Mouse (Mus musculus): ENCODE measurements around the gene Gm20479. TPM values are rescaled to one million over a fixed set of nuclear protein-coding genes. Genes with fewer than 3 reads are reported as not detected.
A peak's percentile ranks its signal among the peaks of the same experiment; 100 is the strongest.

Gene Gm20479
- polyA plus RNA-seq, 1 experiment, result not detected

DNA sequence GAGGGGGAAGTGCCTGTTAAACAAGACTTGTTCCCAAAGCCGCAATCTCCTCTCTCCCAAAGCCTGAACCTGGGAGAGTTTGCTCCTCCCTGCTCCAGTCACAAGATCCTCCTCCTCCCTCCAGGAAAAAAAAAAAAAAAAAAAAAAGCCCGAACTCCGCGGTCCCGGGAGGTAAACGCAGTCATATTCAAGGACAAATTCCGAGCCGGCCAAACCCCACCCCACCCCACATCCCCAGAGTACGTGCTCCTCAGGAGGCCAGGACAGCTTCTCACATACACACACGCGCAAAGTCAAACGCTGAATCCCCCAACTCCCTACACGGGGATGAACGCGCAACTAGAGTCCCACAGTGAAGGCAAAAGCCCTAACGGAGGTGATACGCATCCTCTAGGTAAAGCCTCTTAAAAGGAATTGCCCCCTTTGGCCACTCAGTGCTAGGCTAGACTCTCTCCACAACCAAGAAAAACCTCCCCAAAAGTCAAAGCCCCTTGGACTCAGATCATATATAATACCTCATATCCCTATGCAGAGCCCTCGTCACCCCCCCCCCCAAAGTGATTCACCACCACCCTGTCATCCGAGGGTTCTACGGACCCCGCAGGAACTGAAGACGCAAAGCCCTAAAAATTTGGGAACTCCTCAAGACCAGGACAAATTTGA lies 38.4 kb upstream of the Gm20479 start:
- H3K27ac ChIP-seq (ENCODE audit: control insufficient read depth, insufficient read depth, low read depth, low read length, poor library complexity), result no peak overlapping the region
- TF ChIP-seq CTCF (IDR thresholded peaks at IDR 0.05; ENCODE audit: control insufficient read depth, insufficient read depth, low read length) (no peak), POLR2A (IDR thresholded peaks at IDR 0.05; ENCODE audit: borderline replicate concordance, control insufficient read depth, low read depth, low read length) (no peak)
- 8% methylated on average over 22 of the region's 22 CpGs for WGBS
- H3K4me1 ChIP-seq (ENCODE audit: control insufficient read depth, insufficient read depth, low read length), result no peaks in the 10 kb centered on the region
- no peak overlapping the region for H3K4me3 ChIP-seq (replicated peaks; ENCODE audit: control insufficient read depth, low read depth, low read length)

DNA sequence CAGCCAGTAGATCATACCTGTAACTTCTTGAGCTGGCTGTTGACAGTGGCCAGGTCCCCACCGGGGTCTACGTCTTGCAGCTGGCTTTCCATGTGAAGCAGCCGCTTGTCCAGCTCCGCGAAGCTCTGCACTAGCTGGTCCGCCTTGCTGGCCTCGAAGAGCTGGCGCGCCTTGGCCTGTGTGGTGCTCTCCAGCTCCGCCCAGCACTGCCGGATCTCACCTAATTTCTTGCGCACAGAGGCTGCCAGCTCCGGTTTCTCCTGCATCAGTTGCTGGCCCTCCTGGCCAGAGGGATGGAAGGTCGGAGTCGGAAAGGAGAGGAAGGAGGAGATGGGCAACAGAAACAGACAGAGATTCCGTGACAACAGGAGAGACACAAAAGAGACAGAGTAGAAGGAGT lies 34.2 kb upstream of the Gm20479 start:
- Histone ChIP-seq H3K4me1 (ENCODE audit: control insufficient read depth, insufficient read depth, low read length) (no peaks in the 10 kb centered on the region), H3K27ac (ENCODE audit: control insufficient read depth, insufficient read depth, low read depth, low read length, poor library complexity) (no peak overlapping the region), H3K4me3 (replicated peaks; ENCODE audit: control insufficient read depth, low read depth, low read length) (no peak overlapping the region)
- 47% methylated on average over 16 of the region's 16 CpGs for WGBS
- no peak for TF ChIP-seq POLR2A (IDR thresholded peaks at IDR 0.05; ENCODE audit: borderline replicate concordance, control insufficient read depth, low read depth, low read length)
- TF ChIP-seq CTCF (IDR thresholded peaks at IDR 0.05; ENCODE audit: control insufficient read depth, insufficient read depth, low read length), result no peak

DNA sequence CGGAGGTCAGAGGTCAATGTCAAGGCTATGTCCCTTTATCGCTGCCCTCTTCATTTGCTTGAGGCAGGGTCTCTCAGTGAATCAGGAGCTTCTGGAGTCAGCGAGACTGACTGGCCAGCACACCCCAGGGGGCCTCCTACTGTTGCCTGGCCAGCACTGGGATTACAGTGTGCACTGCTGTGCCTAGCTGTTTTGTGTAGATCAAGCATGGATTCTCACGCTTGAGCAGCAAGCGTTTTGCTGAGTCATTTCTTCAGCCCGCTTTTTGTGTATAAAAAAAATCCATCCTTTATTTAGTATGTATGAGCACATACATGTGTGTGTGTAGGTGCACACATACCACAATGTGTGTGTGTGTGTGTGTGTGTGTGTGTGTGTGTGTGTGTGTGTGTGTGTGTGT lies 32.0 kb upstream of the Gm20479 start:
- Histone ChIP-seq H3K27ac (ENCODE audit: control insufficient read depth, insufficient read depth, low read depth, low read length, poor library complexity) (no peak overlapping the region; the same call in 1 of the 2 replicates), H3K4me3 (replicated peaks; ENCODE audit: control insufficient read depth, low read depth, low read length) (no peak overlapping the region), H3K4me1 (ENCODE audit: control insufficient read depth, insufficient read depth, low read length) (no peaks in the 10 kb centered on the region)
- no peak for TF ChIP-seq CTCF (IDR thresholded peaks at IDR 0.05; ENCODE audit: control insufficient read depth, insufficient read depth, low read length)
- TF ChIP-seq POLR2A (IDR thresholded peaks at IDR 0.05; ENCODE audit: borderline replicate concordance, control insufficient read depth, low read depth, low read length), result no peak
- WGBS, result 40% methylated on average over 6 of the region's 6 CpGs

DNA sequence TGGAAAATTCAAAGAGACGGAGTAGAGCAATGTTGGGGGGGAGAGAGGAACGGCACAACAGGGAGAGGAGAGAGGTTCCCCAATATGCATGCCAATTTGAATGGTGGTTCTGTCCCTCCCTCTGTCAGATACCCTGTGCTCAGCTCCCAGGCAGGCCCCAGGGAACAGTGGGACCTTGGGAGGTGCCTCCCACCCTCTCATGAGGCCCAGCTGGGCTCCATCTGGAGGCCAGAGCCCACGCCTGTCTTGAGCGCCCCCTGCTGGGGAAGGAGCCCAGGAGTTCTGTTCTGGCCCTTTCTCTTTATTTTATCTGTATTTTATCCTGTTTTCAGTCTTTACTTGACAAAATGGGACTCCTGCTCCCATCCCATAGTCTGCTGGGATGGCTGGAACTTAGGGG lies 27.5 kb upstream of the Gm20479 start:
- peak; percentile 73 for TF ChIP-seq CTCF (IDR thresholded peaks at IDR 0.05; ENCODE audit: control insufficient read depth, insufficient read depth, low read length)
- TF ChIP-seq POLR2A (IDR thresholded peaks at IDR 0.05; ENCODE audit: borderline replicate concordance, control insufficient read depth, low read depth, low read length), result no peak
- no peaks in the 10 kb centered on the region for H3K4me1 ChIP-seq (ENCODE audit: control insufficient read depth, insufficient read depth, low read length)
- 36% methylated on average over 4 of the region's 4 CpGs for WGBS
- no peak overlapping the region for H3K4me3 ChIP-seq (replicated peaks; ENCODE audit: control insufficient read depth, low read depth, low read length)
- H3K27ac ChIP-seq (ENCODE audit: control insufficient read depth, insufficient read depth, low read depth, low read length, poor library complexity), result no peak overlapping the region

DNA sequence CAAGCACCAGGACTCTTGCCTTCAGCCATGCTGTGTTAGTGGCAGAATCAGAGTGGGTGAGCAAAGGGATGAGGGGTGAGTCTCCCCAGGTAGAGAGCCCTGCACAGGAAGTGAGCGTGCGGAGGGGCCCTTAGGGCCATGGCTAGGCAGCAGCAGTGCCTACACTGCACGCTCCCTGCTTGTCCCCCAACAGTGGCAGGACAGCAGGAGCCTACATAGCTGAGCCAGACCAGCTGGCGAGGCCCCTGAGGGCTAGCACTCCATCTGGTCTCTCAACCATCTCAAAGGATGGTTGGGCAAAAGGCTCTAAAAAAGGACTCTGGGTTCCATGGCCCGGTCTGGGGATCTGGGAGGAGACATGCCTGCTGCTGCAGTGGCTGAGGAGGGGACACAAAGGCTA lies 26.9 kb upstream of the Gm20479 start:
- H3K27ac ChIP-seq (ENCODE audit: control insufficient read depth, insufficient read depth, low read depth, low read length, poor library complexity), result no peak overlapping the region
- 76% methylated on average over 5 of the region's 5 CpGs for WGBS
- H3K4me3 ChIP-seq (replicated peaks; ENCODE audit: control insufficient read depth, low read depth, low read length), result no peak overlapping the region
- no peak for TF ChIP-seq CTCF (IDR thresholded peaks at IDR 0.05; ENCODE audit: control insufficient read depth, insufficient read depth, low read length)
- TF ChIP-seq POLR2A (IDR thresholded peaks at IDR 0.05; ENCODE audit: borderline replicate concordance, control insufficient read depth, low read depth, low read length), result no peak
- H3K4me1 ChIP-seq (ENCODE audit: control insufficient read depth, insufficient read depth, low read length), result no peaks in the 10 kb centered on the region

DNA sequence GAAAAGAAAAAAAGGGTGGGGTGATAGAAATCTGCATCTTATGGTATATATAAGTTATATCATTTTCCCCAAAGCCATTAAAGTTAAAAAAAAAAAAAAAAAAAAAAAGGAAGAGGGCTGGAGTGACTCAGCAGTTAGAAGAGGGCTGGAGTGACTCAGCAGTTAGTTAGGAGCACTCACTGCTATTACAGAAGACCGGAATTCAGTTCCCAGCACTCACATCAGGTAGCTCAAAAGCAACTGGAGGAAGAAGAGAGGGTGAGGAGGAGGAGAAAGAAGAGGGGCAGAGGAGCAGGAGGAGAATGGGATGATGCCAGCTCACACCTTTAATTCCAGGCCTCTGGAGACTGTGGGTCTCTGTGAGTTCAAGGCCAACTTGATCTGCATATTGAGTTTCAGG lies 26.0 kb upstream of the Gm20479 start:
- Histone ChIP-seq H3K4me1 (ENCODE audit: control insufficient read depth, insufficient read depth, low read length) (no peaks in the 10 kb centered on the region), H3K4me3 (replicated peaks; ENCODE audit: control insufficient read depth, low read depth, low read length) (no peak overlapping the region), H3K27ac (ENCODE audit: control insufficient read depth, insufficient read depth, low read depth, low read length, poor library complexity) (no peak overlapping the region)
- TF ChIP-seq POLR2A (IDR thresholded peaks at IDR 0.05; ENCODE audit: borderline replicate concordance, control insufficient read depth, low read depth, low read length) (no peak), CTCF (IDR thresholded peaks at IDR 0.05; ENCODE audit: control insufficient read depth, insufficient read depth, low read length) (no peak)
- 10% methylated on average over 1 of the region's 1 CpGs for WGBS

DNA sequence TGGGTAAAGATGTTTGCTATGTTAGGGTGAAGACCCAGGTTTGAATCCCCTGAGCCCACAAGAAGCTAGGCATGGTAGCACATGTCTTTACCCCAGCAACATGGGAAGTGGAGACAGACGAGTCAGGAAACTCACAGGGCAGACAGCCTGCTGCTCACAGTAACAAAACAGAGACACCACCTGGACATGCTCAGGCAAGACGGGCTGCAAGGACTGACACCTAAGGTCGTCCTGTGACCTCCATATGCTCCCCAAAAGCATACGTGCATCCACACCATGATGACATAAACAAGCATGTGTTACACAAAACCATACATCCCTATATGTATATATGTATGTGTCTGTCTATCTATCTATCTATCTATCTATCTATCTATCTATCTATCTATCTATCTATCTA lies 24.3 kb upstream of the Gm20479 start:
- no peaks in the 10 kb centered on the region for H3K4me1 ChIP-seq (ENCODE audit: control insufficient read depth, insufficient read depth, low read length)
- TF ChIP-seq CTCF (IDR thresholded peaks at IDR 0.05; ENCODE audit: control insufficient read depth, insufficient read depth, low read length), result no peak
- TF ChIP-seq POLR2A (IDR thresholded peaks at IDR 0.05; ENCODE audit: borderline replicate concordance, control insufficient read depth, low read depth, low read length), result no peak
- 63% methylated on average over 4 of the region's 4 CpGs for WGBS
- no peak overlapping the region for H3K4me3 ChIP-seq (replicated peaks; ENCODE audit: control insufficient read depth, low read depth, low read length)
- H3K27ac ChIP-seq (ENCODE audit: control insufficient read depth, insufficient read depth, low read depth, low read length, poor library complexity), result no peak overlapping the region

DNA sequence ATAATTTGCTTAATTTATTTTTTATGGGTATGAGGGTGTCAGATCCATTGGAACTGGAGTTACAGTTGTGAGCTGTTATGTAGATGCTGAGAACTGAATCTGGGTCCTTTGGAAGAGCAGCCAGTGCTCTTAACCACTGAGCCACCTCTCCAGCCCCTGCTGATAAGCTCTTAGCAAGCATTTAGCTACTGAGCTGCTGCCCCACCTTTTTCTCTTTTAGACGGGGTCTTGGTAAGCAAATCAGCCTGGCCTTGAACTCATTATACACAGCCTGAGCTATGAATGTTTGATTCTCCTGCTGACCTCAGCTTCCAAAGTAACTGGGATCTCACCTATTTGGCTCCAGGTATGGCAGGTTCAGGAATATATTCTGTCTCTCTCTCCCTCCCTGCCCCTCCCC lies 23.8 kb upstream of the Gm20479 start:
- H3K27ac ChIP-seq (ENCODE audit: control insufficient read depth, insufficient read depth, low read depth, low read length, poor library complexity), result no peak overlapping the region
- no peaks in the 10 kb centered on the region for H3K4me1 ChIP-seq (ENCODE audit: control insufficient read depth, insufficient read depth, low read length)
- no peak overlapping the region for H3K4me3 ChIP-seq (replicated peaks; ENCODE audit: control insufficient read depth, low read depth, low read length)
- WGBS, result 56% methylated on average over 1 of the region's 1 CpGs
- TF ChIP-seq POLR2A (IDR thresholded peaks at IDR 0.05; ENCODE audit: borderline replicate concordance, control insufficient read depth, low read depth, low read length) (no peak), CTCF (IDR thresholded peaks at IDR 0.05; ENCODE audit: control insufficient read depth, insufficient read depth, low read length) (no peak)

DNA sequence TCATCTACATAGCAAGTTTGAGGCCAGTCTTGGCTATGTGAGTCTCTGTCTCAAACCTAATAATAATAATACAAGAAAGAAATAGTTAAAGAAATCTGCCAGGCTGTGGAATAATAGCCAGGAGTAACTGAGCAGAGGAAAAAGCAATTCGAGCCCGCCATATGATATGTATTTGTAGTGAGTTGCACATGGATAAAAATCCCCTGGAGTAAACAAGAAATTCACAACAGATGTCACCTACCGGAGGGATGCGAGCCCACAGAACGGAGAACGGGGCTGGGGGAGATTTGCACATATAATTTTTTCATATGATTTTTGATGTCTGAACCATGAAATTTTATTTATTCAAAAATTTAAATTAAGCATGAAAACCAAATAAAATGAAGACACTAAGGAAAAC lies 22.6 kb upstream of the Gm20479 start:
- Histone ChIP-seq H3K27ac (ENCODE audit: control insufficient read depth, insufficient read depth, low read depth, low read length, poor library complexity) (no peak overlapping the region), H3K4me3 (replicated peaks; ENCODE audit: control insufficient read depth, low read depth, low read length) (no peak overlapping the region), H3K4me1 (ENCODE audit: control insufficient read depth, insufficient read depth, low read length) (no peaks in the 10 kb centered on the region)
- WGBS, result 81% methylated on average over 6 of the region's 6 CpGs
- TF ChIP-seq POLR2A (IDR thresholded peaks at IDR 0.05; ENCODE audit: borderline replicate concordance, control insufficient read depth, low read depth, low read length), result no peak
- no peak for TF ChIP-seq CTCF (IDR thresholded peaks at IDR 0.05; ENCODE audit: control insufficient read depth, insufficient read depth, low read length)
